Mouse (Mus musculus) olfactory bulb, adult 2 months (tissue): Measurements from ENCODE around the gene Mettl26.

Experiments
- CTCF ChIP-seq: fragments of 200-500 bp; IDR thresholded peaks from 2 replicates; pipeline ENCODE4 v1.5.1; 2012; ENCODE audit warnings: low read depth, mild to moderate bottlenecking, low read length, moderate library complexity; ENCODE audit not compliant: insufficient read depth
- POLR2A ChIP-seq: fragments of 200-500 bp; IDR thresholded peaks from 2 replicates; pipeline ENCODE4 v1.6.1; 2012; ENCODE audit warnings: mild to moderate bottlenecking, low read depth, low read length, moderate library complexity; ENCODE audit not compliant: insufficient read depth

DNA sequence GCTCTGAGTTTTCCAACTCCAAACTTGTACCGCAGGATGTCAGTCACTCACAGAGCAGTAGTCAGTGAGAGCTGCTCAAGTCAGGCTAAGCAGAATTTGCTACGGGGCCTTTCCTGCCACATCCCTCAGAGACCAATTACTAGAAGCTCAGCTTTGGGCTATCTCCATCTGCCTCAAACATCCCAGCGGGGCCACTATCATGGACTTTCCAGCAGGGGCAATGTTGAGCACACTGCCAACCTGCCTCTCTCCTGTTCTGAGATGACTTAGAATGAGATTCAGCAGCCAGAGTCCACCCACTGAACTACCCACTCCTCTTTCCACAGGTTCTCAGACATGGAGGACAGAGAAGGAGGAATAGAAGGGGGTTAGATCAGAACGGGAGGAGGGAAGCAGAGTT lies 10.8 kb downstream of the Mettl26 start:
- TF ChIP-seq CTCF: no peak
- no peak for TF ChIP-seq POLR2A
